Mouse (Mus musculus): Measurements from ENCODE around the gene Adam25. TPM values are rescaled to one million over a fixed set of nuclear protein-coding genes. Genes with fewer than 3 reads are reported as not detected.

Adam25 gene
- polyA plus RNA-seq (2012; rRNA removed), result not detected in 2 replicates

GRCm38 (mm10) chr8:40751908-40752307 is at the start of gene Adam25:
Adam25 (plus strand) TSS chr8:40752208.

GRCm38 (mm10) chr8:40792973-40793372 is 41.0 kb downstream of the Adam25 start, which contains the start of gene Adam20:
Adam20 (plus strand) TSS chr8:40793273.

Other genes with a start within 250 kb of the Adam25 start
- not detected in 2 replicates for gene Adam24, start 77.1 kb upstream of the Adam25 start, polyA plus RNA-seq (2012; rRNA removed)
- not detected in 2 replicates for gene Adam20, start 41.1 kb downstream of the Adam25 start, polyA plus RNA-seq (2012; rRNA removed)
- gene Adam39, start 70.8 kb downstream of the Adam25 start, polyA plus RNA-seq (2012; rRNA removed), result not detected in 2 replicates

Data from central nervous system, embryonic 18 days (tissue).